Comparison of ENCODE assay signal across 13 mouse cellular contexts in genomic region chr5:97065746-97066145, GRCm38 (mm10).
"Had no signal": no experiment of that assay in that cellular context is flagged by ENCODE, and none has a peak within 500 bp of the region (broad histone marks: within the 10 kb centered on the region; RNA-seq: fewer than 3 reads in every experiment).

No protein-coding gene starts in this region.

- ATAC-seq: hindbrain, postnatal 0 days had no signal

- DNase-seq: gastrocnemius, postnatal 14 days; gastrocnemius, postnatal 36 days; heart, adult 18-20 months; heart, postnatal 10 days; heart, postnatal 36 days; kidney, adult 11 months; kidney, adult 2 months; kidney, adult 9 months; kidney, postnatal 14 days; kidney, postnatal 36 days; liver; liver, embryonic 13.5 days had no signal
